Mouse (Mus musculus) stomach, embryonic 16.5 days (tissue): Measurements from ENCODE around the gene Cdh13. TPM values are rescaled to one million over a fixed set of nuclear protein-coding genes. Genes with fewer than 3 reads are reported as not detected.
A peak's percentile ranks its signal among the peaks of the same experiment; 100 is the strongest.

ENCODE experiments used
- ATAC-seq: fragments of 200-750 bp; cut with Nextera tagmentation; 2 replicates; pipeline ENCODE4 v1.8.0; 2017; ENCODE audit warnings: moderate number of reproducible peaks, moderate TSS enrichment; ENCODE audit not compliant: insufficient read depth, low FRiP score
- H3K27ac ChIP-seq: fragments of 300-500 bp; sonication (generic); 2 replicates; pipeline ENCODE4 v1.5.1; 2014; ENCODE audit warnings: low read length
- H3K27me3 ChIP-seq: fragments of 300-500 bp; sonication (generic); 2 replicates; pipeline ENCODE4 v1.6.1; 2014; ENCODE audit warnings: low read length, control low read depth, mixed read lengths; ENCODE audit not compliant: control insufficient read depth, insufficient read depth
- H3K36me3 ChIP-seq: fragments of 300-500 bp; sonication (generic); 2 replicates; pipeline ENCODE4 v1.6.1; 2014; ENCODE audit warnings: low read length; ENCODE audit not compliant: control insufficient read depth, insufficient read depth
- H3K4me1 ChIP-seq: fragments of 300-500 bp; sonication (generic); 2 replicates; pipeline ENCODE4 v1.6.1; 2014; ENCODE audit warnings: low read length, control low read depth, mixed read lengths; ENCODE audit not compliant: control insufficient read depth, insufficient read depth
- H3K4me2 ChIP-seq: fragments of 300-500 bp; sonication (generic); 2 replicates; pipeline ENCODE4 v1.6.1; 2014; ENCODE audit warnings: low read depth, low read length, mixed read lengths
- H3K4me3 ChIP-seq: fragments of 300-500 bp; sonication (generic); replicated peaks from 2 replicates; pipeline ENCODE4 v1.5.1; 2014; ENCODE audit warnings: mild to moderate bottlenecking, low read length
- H3K9ac ChIP-seq: fragments of 300-500 bp; sonication (generic); 2 replicates; pipeline ENCODE4 v1.6.1; 2014; ENCODE audit warnings: low read length
- H3K9me3 ChIP-seq: fragments of 300-500 bp; sonication (generic); replicated peaks from 2 replicates; pipeline ENCODE4 v1.6.1; 2016; ENCODE audit warnings: low read length, control low read depth; ENCODE audit not compliant: control insufficient read depth
- WGBS: fragments of 180-500 bp; shearing (Covaris S2); extraction: QIAGEN DNeasy Blood & Tissue Kit; methylation state at CpG from one replicate; pipeline ENCODE4 v1.1.7; 2014; 5-methylcytosine and 5-hydroxymethylcytosine counted together
- polyA plus RNA-seq: library from polyadenylated mRNA; unstranded; fragments of >200 nt; fragmentation: Nextera tagmentation; extraction: Ambion mirVana; gene quantifications from 2 replicates; pipeline ENCODE4 v1.2.1, GENCODE M21; 2015

Cdh13 gene
- polyA plus RNA-seq, 1 experiment from 2014 or later: 19.9 TPM

DNA sequence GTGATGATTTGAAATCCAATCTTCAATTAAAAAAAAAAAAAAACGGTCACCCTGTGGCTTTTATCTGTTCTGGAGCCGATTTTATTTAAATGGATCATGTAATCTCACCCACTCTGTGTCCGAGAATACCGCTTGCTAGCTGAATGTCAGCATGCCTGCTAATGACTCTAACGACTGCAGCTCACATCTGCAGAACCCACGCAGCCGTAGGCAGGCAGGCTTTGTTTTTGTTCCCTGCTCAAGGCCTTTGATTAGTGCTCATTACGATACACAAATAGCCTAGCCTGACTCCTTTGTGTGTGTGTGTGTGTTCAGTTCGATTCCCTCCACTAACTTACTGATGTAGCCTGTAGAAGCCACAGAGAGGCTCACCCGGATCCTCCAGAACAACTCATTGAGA lies 531.5 kb downstream of the Cdh13 start:
- WGBS: 70% methylated on average over 10 of the region's 10 CpGs
- Histone ChIP-seq H3K4me1 (no peaks in the 10 kb centered on the region), H3K27ac (no peak overlapping the region), H3K9ac (no peak overlapping the region), H3K4me3 (no peak overlapping the region), H3K36me3 (no peaks in the 10 kb centered on the region), H3K27me3 (no peaks in the 10 kb centered on the region), H3K9me3 (no peaks in the 10 kb centered on the region), H3K4me2 (no peak overlapping the region)
- ATAC-seq: no peak

DNA sequence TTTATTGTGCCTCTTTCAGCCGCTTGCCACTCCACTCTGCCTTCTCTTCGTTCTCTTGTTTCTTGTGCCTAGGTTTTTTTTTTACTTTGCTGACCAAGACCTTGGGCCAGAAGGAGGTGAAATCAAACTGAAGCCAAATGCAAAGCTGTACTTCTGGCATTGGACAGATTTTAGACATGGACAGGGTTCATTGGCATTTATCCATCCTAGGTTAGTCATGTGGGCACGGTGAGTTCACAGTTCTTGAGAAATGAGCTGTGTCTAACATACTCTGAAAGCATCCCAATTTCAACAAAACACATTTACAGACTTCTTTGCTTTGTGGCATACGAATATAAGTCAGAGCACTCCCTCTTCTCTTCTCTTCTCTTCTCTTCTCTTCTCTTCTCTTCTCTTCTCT lies 543.2 kb downstream of the Cdh13 start:
- no peaks in the 10 kb centered on the region; the same call in 1 of the 2 replicates for H3K4me1 ChIP-seq
- H3K9ac ChIP-seq: no peak overlapping the region
- H3K4me3 ChIP-seq: no peak overlapping the region
- H3K27me3 ChIP-seq: no peaks in the 10 kb centered on the region
- no peak overlapping the region for H3K27ac ChIP-seq
- WGBS: 81% methylated on average over 4 of the region's 4 CpGs
- no peak overlapping the region for H3K4me2 ChIP-seq
- no peak for ATAC-seq
- H3K36me3 ChIP-seq: no peaks in the 10 kb centered on the region
- no peaks in the 10 kb centered on the region for H3K9me3 ChIP-seq

DNA sequence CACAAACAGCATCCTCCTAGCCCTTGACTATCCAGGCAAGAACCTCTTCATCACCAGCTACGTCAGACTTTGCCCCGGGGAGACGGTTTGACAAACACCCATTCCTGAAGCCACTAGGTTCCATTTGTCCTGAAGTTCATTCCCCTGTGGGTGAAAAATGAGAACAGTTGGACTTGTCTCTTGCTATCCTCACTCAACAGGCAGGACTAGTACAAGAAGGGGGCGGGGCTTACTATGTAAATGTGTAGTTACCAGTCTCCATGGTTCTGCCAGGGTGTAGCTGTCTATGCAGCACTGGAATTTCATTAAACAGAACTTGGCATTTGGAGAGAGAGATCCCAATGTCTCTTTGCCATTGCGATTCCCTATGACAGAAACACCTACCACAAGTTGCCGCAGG lies 544.2 kb downstream of the Cdh13 start:
- Histone ChIP-seq H3K4me1 (no peaks in the 10 kb centered on the region; the same call in 1 of the 2 replicates), H3K27me3 (no peaks in the 10 kb centered on the region), H3K9me3 (no peaks in the 10 kb centered on the region), H3K4me3 (no peak overlapping the region), H3K4me2 (no peak overlapping the region), H3K27ac (no peak overlapping the region), H3K9ac (no peak overlapping the region), H3K36me3 (no peaks in the 10 kb centered on the region)
- ATAC-seq: no peak
- 82% methylated on average over 6 of the region's 6 CpGs for WGBS

DNA sequence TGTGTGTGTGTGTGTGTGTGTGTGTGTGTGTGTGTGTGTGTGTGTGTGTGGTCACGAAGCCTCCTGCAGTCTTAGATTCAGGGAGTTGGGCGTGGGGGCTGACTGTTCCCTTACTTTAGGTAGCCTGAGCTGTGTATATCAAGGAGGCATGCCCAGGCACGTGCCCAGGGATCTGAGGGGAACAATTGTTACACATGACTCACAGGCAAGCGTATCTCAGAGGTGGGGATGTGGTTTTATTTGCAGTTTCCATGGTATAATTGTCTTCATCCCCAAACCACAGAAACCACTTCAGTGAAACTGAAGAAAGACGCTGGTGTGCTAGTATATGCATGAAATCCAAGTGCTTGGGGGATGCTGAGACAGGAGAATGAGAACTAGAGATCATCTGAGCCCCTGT lies 546.8 kb downstream of the Cdh13 start:
- H3K9me3 ChIP-seq: no peaks in the 10 kb centered on the region
- H3K4me1 ChIP-seq: no peaks in the 10 kb centered on the region; the same call in 1 of the 2 replicates
- no peaks in the 10 kb centered on the region for H3K36me3 ChIP-seq
- H3K4me3 ChIP-seq: no peak overlapping the region
- peak overlapping the region; percentile 4 for H3K27ac ChIP-seq
- H3K27me3 ChIP-seq: no peaks in the 10 kb centered on the region
- WGBS: 46% methylated on average over 5 of the region's 5 CpGs
- ATAC-seq: peak; percentile 77; the same call in 1 of the 2 replicates
- no peak overlapping the region for H3K4me2 ChIP-seq
- no peak overlapping the region for H3K9ac ChIP-seq

DNA sequence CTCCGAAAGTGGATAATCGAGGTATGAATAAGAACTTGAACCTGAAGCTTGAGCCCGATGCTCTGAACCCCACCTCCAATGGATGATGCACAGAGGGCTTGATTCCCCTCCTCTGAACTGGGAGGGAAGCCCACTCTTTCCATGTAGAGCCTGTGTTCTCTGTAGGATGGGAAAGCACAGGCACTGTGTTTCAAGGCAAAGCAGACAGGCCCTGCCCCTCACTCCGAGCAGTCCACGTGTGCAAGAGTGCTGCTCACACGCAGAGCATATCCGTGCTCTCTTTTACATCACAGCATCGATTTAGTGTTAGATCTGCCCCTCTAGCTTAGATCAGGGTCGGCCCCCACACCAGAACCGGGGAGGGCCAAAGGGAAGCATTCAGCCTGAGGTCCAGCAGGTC lies 547.5 kb downstream of the Cdh13 start:
- Histone ChIP-seq H3K27ac (peak overlapping the region; percentile 4; the same call in 1 of the 2 replicates), H3K27me3 (no peaks in the 10 kb centered on the region), H3K9me3 (no peaks in the 10 kb centered on the region), H3K4me1 (no peaks in the 10 kb centered on the region; the same call in 1 of the 2 replicates), H3K36me3 (no peaks in the 10 kb centered on the region), H3K4me2 (no peak overlapping the region), H3K9ac (no peak overlapping the region), H3K4me3 (no peak overlapping the region)
- no peak for ATAC-seq
- 86% methylated on average over 10 of the region's 10 CpGs for WGBS

DNA sequence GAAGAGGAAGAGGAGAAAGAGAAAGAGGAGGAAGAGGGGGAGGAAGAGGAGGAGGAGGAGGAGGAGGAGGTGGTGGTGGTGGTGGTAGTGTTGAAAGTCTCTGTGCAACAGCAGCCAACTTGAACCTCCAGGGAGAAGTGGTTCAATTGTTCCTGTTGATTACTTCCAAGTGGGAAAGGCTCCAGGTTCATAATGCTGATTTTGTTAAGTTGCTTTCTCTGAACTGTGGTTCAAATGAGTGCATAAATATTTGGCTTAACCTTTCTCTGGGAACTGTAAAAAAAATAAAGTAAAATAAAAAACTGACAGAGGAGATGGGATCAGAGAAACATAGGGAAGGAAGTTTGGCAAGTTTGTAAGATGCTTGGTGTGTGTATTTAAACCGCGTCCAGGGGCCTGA lies 555.3 kb downstream of the Cdh13 start:
- H3K4me3 ChIP-seq: no peak overlapping the region
- no peaks in the 10 kb centered on the region for H3K36me3 ChIP-seq
- H3K27me3 ChIP-seq: no peaks in the 10 kb centered on the region
- no peak overlapping the region for H3K27ac ChIP-seq
- no peak overlapping the region for H3K4me2 ChIP-seq
- no peak overlapping the region for H3K9ac ChIP-seq
- WGBS: 58% methylated on average over 2 of the region's 2 CpGs
- H3K4me1 ChIP-seq: no peaks in the 10 kb centered on the region
- ATAC-seq: no peak
- H3K9me3 ChIP-seq: 0 out of 2 replicates have a peak, but pooled peaks cover 3% of the 10 kb centered on the region

DNA sequence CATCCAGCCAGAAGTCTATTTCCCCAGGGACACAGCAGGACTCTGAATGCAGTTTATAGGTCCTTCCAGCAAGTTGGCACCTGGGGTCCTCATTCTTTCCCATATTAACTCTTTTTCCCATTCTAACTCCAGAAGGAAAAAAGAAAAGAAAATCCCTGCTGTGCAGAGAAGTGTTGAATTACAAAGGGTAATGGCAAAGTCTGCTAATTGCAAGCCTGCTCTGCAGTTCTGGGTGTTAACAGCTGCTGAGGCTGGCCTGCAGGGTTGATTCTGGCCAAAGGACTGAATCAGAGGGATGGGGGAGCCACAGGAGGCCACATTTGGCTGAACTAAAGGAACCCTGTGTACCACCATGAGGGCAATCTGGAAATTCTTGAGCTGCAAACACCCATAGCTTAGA lies 562.2 kb downstream of the Cdh13 start:
- H3K27me3 ChIP-seq: no peaks in the 10 kb centered on the region
- no peak overlapping the region for H3K27ac ChIP-seq
- no peak for ATAC-seq
- H3K9me3 ChIP-seq: 0 out of 2 replicates have a peak, but pooled peaks cover 3% of the 10 kb centered on the region
- H3K4me1 ChIP-seq: no peaks in the 10 kb centered on the region
- no peak overlapping the region for H3K4me3 ChIP-seq
- no peak overlapping the region for H3K9ac ChIP-seq
- no peaks in the 10 kb centered on the region for H3K36me3 ChIP-seq
- no peak overlapping the region for H3K4me2 ChIP-seq

DNA sequence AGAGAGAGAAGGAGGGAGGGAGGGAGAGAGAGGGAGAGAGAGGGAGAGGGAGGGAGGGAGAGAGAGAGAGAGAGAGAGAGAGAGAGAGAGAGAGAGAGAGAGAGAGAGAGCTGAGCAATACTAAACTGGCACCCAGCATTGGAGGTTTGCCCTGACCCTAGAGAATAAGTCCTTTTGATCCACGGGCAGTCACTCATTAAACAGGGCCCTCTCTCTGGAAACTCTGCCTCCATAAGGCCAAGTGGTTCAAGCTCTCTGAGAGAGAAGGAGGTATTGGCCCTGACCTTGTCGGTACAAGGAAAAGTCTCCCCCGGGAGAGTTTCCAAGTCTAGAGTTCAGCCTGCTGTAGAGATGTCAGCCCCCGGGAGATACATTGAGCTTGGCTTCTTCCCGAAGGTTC lies 564.5 kb downstream of the Cdh13 start:
- no peaks in the 10 kb centered on the region for H3K27me3 ChIP-seq
- H3K4me1 ChIP-seq: no peaks in the 10 kb centered on the region
- H3K4me2 ChIP-seq: no peak overlapping the region
- H3K4me3 ChIP-seq: no peak overlapping the region
- H3K9ac ChIP-seq: no peak overlapping the region
- 49% methylated on average over 5 of the region's 5 CpGs for WGBS
- H3K27ac ChIP-seq: no peak overlapping the region
- no peak for ATAC-seq
- no peaks in the 10 kb centered on the region for H3K36me3 ChIP-seq
- H3K9me3 ChIP-seq: no peaks in the 10 kb centered on the region

DNA sequence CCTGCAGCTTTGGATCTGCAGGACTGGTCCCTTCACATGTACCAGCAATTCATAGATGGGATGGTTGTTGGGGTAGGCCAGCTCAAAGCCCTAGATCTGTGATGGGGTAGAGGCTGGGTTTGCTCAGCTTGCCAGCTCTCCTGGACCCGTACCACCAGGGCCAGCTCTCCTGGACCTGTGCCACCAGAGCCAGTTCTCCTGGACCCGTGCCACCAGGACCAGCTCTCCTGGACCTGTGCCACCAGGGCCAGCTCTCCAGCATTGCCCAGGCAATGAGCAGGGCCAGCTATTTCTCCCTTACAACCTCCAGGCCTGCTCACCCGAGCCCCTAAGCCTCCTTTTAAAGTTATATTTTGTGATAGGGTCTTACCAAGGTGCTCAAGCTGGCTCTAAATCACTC lies 566.0 kb downstream of the Cdh13 start:
- no peaks in the 10 kb centered on the region for H3K36me3 ChIP-seq
- no peak overlapping the region for H3K27ac ChIP-seq
- H3K9me3 ChIP-seq: no peaks in the 10 kb centered on the region
- no peaks in the 10 kb centered on the region for H3K27me3 ChIP-seq
- 0 out of 2 replicates have a peak, but pooled peaks have one; percentile 17 for ATAC-seq
- no peak overlapping the region for H3K9ac ChIP-seq
- H3K4me3 ChIP-seq: no peak overlapping the region
- 74% methylated on average over 3 of the region's 3 CpGs for WGBS
- no peak overlapping the region for H3K4me2 ChIP-seq
- no peaks in the 10 kb centered on the region for H3K4me1 ChIP-seq

DNA sequence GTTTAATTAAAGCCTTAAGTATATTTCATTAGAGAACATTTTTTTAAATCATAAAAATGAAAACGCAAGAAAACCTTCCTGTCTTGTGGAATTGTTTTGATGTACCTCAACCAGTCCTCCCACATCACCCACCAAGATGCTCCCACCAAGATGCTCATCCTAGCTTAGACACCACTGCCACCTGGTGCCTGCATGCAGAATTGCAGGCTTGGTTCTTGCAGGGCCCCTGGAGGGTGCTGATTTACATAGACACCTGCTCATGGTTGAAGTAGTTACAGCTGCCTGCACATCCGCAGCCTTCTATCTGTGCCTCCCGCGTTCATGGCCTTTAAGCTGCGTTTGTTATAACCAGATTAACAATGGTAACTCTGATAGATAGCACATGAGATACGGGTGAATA lies 566.8 kb downstream of the Cdh13 start:
- ATAC-seq: no peak
- no peaks in the 10 kb centered on the region for H3K27me3 ChIP-seq
- H3K4me1 ChIP-seq: no peaks in the 10 kb centered on the region
- no peaks in the 10 kb centered on the region for H3K9me3 ChIP-seq
- no peak overlapping the region for H3K9ac ChIP-seq
- no peak overlapping the region for H3K27ac ChIP-seq
- H3K4me2 ChIP-seq: no peak overlapping the region
- 20% methylated on average over 6 of the region's 6 CpGs for WGBS
- H3K4me3 ChIP-seq: no peak overlapping the region
- H3K36me3 ChIP-seq: no peaks in the 10 kb centered on the region
